In genomic region chr4:136652528-136652910, GRCm38 (mm10) we compare ENCODE assay signal across 14 mouse cellular contexts. TPM values are rescaled to one million over a fixed set of nuclear protein-coding genes. Genes with fewer than 3 reads are reported as not detected.
DNase-seq lines count a peak whose midpoint lies in the region; ATAC-seq and TF ChIP-seq lines count a peak whose summit lies in the region.
"Had no signal": no experiment of that assay in that cellular context is flagged by ENCODE, and none has a peak within 500 bp of the region (broad histone marks: within the 10 kb centered on the region; RNA-seq: fewer than 3 reads in every experiment).

No protein-coding gene starts in this region.

- H3K27ac ChIP-seq in heart, embryonic 11.5 days (ENCODE audit: low read depth, low read length), result peak overlapping the region; percentile 46; the same call in 1 of the 2 replicates
- H3K27ac ChIP-seq in limb, embryonic 10.5 days, result peak overlapping the region; percentile 11; the same call in 1 of the 2 replicates
- no peak overlapping the region for H3K27ac ChIP-seq in gastrocnemius, adult 2 months
- H3K27ac ChIP-seq in kidney, embryonic 15.5 days, result no peak overlapping the region
- H3K27ac ChIP-seq: heart, adult 2 months; intestine, embryonic 15.5 days; liver, embryonic 15.5 days; stomach, postnatal 0 days had no signal

- no peak for DNase-seq in heart, adult 9 months (ENCODE audit: low spot score in 2 of 2)
- DNase-seq in MEL-GATA-1-ER (ENCODE audit: extremely low read depth, low read depth), result peak; percentile 39
- DNase-seq in limb, embryonic 10.5 days (ENCODE audit: low spot score), result no peak
- no peak for DNase-seq in gastrocnemius, adult 2 months
- DNase-seq in thymus, postnatal 4 days, result no peak
- DNase-seq: heart, adult 2 months had no signal

- no peak overlapping the region for H3K4me2 ChIP-seq in heart, embryonic 11.5 days
- no peak overlapping the region for H3K4me2 ChIP-seq in kidney, embryonic 15.5 days
- H3K4me2 ChIP-seq: intestine, embryonic 15.5 days; liver, embryonic 15.5 days had no signal

- intact Hi-C loops in gastrocnemius, adult 2 months (cut with DNase I), result no loop called here

- no peak for TF ChIP-seq CTCF in gastrocnemius, adult 2 months (IDR thresholded peaks at IDR 0.05)

- no peaks in the 10 kb centered on the region for H3K36me3 ChIP-seq in heart, embryonic 11.5 days (ENCODE audit: control insufficient read depth, insufficient read depth, low read length)
- H3K36me3 ChIP-seq in limb, embryonic 10.5 days, result peaks cover 38% of the 10 kb centered on the region
- H3K36me3 ChIP-seq in kidney, embryonic 15.5 days, result peaks cover 21% of the 10 kb centered on the region
- H3K36me3 ChIP-seq: liver, embryonic 15.5 days had no signal

- no peak overlapping the region for H3K9ac ChIP-seq in heart, embryonic 11.5 days (ENCODE audit: low read depth, low read length)
- H3K9ac ChIP-seq in kidney, embryonic 15.5 days, result no peak overlapping the region
- H3K9ac ChIP-seq: intestine, embryonic 15.5 days; liver, embryonic 15.5 days had no signal

- H3K4me3 ChIP-seq in heart, embryonic 11.5 days (ENCODE audit: low read depth, low read length), result no peak overlapping the region
- H3K4me3 ChIP-seq in limb, embryonic 10.5 days, result no peak overlapping the region
- no peak overlapping the region for H3K4me3 ChIP-seq in gastrocnemius, adult 2 months
- no peak overlapping the region for H3K4me3 ChIP-seq in kidney, embryonic 15.5 days (replicated peaks)
- H3K4me3 ChIP-seq: heart, adult 2 months; intestine, embryonic 15.5 days; liver, embryonic 15.5 days had no signal

- H3K4me1 ChIP-seq in heart, embryonic 11.5 days (ENCODE audit: control insufficient read depth, insufficient read depth, low read length), result peaks cover 18% of the 10 kb centered on the region
- peaks cover 12% of the 10 kb centered on the region for H3K4me1 ChIP-seq in limb, embryonic 10.5 days
- H3K4me1 ChIP-seq in kidney, embryonic 15.5 days, result peaks cover 37% of the 10 kb centered on the region

- no peak for ATAC-seq in heart, embryonic 11.5 days (replicated peaks; ENCODE audit: insufficient number of reproducible peaks, low FRiP score, low TSS enrichment)
- peak; percentile 12; the same call in 1 of the 2 replicates for ATAC-seq in common myeloid progenitor, adult 5-6 weeks (replicated peaks; ENCODE audit: low read depth, poor library complexity, severe bottlenecking)
- no peak for ATAC-seq in kidney, embryonic 15.5 days (replicated peaks; ENCODE audit: low FRiP score)
- ATAC-seq: intestine, embryonic 15.5 days had no signal

- no peaks in the 10 kb centered on the region for H3K9me3 ChIP-seq in heart, embryonic 11.5 days (replicated peaks; ENCODE audit: control insufficient read depth, low read length)
- H3K9me3 ChIP-seq in limb, embryonic 10.5 days (replicated peaks), result no peaks in the 10 kb centered on the region
- no peaks in the 10 kb centered on the region for H3K9me3 ChIP-seq in kidney, embryonic 15.5 days (replicated peaks)
- H3K9me3 ChIP-seq: intestine, embryonic 15.5 days; liver, embryonic 15.5 days had no signal

- H3K27me3 ChIP-seq in heart, embryonic 11.5 days (ENCODE audit: control insufficient read depth, insufficient read depth, low read length), result peaks cover 5% of the 10 kb centered on the region
- peaks cover 6% of the 10 kb centered on the region; the same call in 1 of the 2 replicates for H3K27me3 ChIP-seq in limb, embryonic 10.5 days (ENCODE audit: low read depth, poor library complexity, severe bottlenecking)
- H3K27me3 ChIP-seq in kidney, embryonic 15.5 days, result no peaks in the 10 kb centered on the region
- H3K27me3 ChIP-seq: intestine, embryonic 15.5 days had no signal

- WGBS in heart, embryonic 11.5 days (ENCODE audit: insufficient replicate concordance), result 58% methylated on average over 11 of the region's 11 CpGs
- WGBS in limb, embryonic 10.5 days, result 83% methylated on average over 11 of the region's 11 CpGs
- WGBS in kidney, embryonic 15.5 days, result 66% methylated on average over 11 of the region's 11 CpGs

RNA-seq across cellular contexts. Expression of gene Lactbl1, which starts 30.1 kb away (rescaled TPM):
- not detected in 2 replicates for polyA plus RNA-seq in heart, embryonic 11.5 days (2014; fragmentation: Nextera tagmentation; extraction: Ambion mirVana)
- not detected in 2 replicates for total RNA-seq in common myeloid progenitor, adult 5-6 weeks (2017)
- not detected in 2 replicates for polyA plus RNA-seq in limb, embryonic 10.5 days (2016; fragmentation: Nextera tagmentation; extraction: Ambion mirVana)
- not detected for total RNA-seq in gastrocnemius, adult 2 months (2021)
- not detected in 2 replicates for polyA plus RNA-seq in kidney, embryonic 15.5 days (2015; fragmentation: Nextera tagmentation; extraction: Ambion mirVana)
- total RNA-seq: heart, adult 2 months had no signal
- polyA plus RNA-seq: C2C12; intestine, embryonic 15.5 days; liver, embryonic 15.5 days; stomach, postnatal 0 days had no signal

RNA-seq across cellular contexts. Expression of gene Tex46, which starts 42.3 kb away (rescaled TPM):
- not detected in 2 replicates for polyA plus RNA-seq in heart, embryonic 11.5 days (2014; fragmentation: Nextera tagmentation; extraction: Ambion mirVana)
- not detected in 2 replicates for total RNA-seq in common myeloid progenitor, adult 5-6 weeks (2017)
- not detected in 2 replicates for polyA plus RNA-seq in limb, embryonic 10.5 days (2016; fragmentation: Nextera tagmentation; extraction: Ambion mirVana)
- not detected for total RNA-seq in gastrocnemius, adult 2 months (2021)
- not detected in 2 replicates for polyA plus RNA-seq in kidney, embryonic 15.5 days (2015; fragmentation: Nextera tagmentation; extraction: Ambion mirVana)
- total RNA-seq: heart, adult 2 months; layer of hippocampus, postnatal 25 days had no signal
- polyA plus RNA-seq: C2C12; heart, adult 2 months; intestine, embryonic 15.5 days; liver, embryonic 15.5 days; stomach, postnatal 0 days had no signal

RNA-seq across cellular contexts. Expression of gene Kdm1a, which starts 50.0 kb away (rescaled TPM):
- 38.9 and 41.1 TPM in 2 replicates for polyA plus RNA-seq in heart, embryonic 11.5 days (2014; fragmentation: Nextera tagmentation; extraction: Ambion mirVana)
- 91.9 and 106 TPM in 2 replicates for total RNA-seq in common myeloid progenitor, adult 5-6 weeks (2017)
- polyA plus RNA-seq in limb, embryonic 10.5 days (2016; fragmentation: Nextera tagmentation; extraction: Ambion mirVana), result 58.7 and 62.0 TPM in 2 replicates
- total RNA-seq in gastrocnemius, adult 2 months (2021), result 10 to 100 TPM; 18.2 to 20.0 TPM
- 39.9 and 43.7 TPM in 2 replicates for polyA plus RNA-seq in kidney, embryonic 15.5 days (2015; fragmentation: Nextera tagmentation; extraction: Ambion mirVana)

Comparison
In these comparisons a context has a peak if more than half of its experiments do, and no peak if none do; other contexts are left out.
1. H3K27ac ChIP-seq: peak in heart, embryonic 11.5 days (single experiment) and limb, embryonic 10.5 days (single experiment); none in gastrocnemius, adult 2 months (single experiment) and kidney, embryonic 15.5 days (single experiment).